Mouse (Mus musculus) heart, embryonic 15.5 days (tissue): Measurements from ENCODE around the gene Gclm. TPM values are rescaled to one million over a fixed set of nuclear protein-coding genes. Genes with fewer than 3 reads are reported as not detected.
"Not testable (repeated sequence)": the region's sequence is repeated elsewhere in the genome, so short reads cannot be mapped to it uniquely, and the experiment has no call there.

ENCODE experiments used
- ATAC-seq: fragments of 200-750 bp; cut with Nextera tagmentation; replicated peaks from 2 replicates; pipeline ENCODE4 v1.8.0; 2017; ENCODE audit warnings: low read depth, moderate TSS enrichment; ENCODE audit not compliant: insufficient number of reproducible peaks, insufficient read depth, low FRiP score
- H3K27ac ChIP-seq: fragments of 300-500 bp; sonication (generic); 2 replicates; pipeline ENCODE4 v1.5.1; 2015; ENCODE audit warnings: mild to moderate bottlenecking, inconsistent platforms
- H3K27me3 ChIP-seq: fragments of 300-500 bp; sonication (generic); 2 replicates; pipeline ENCODE4 v1.6.1; 2015; ENCODE audit warnings: inconsistent platforms
- H3K36me3 ChIP-seq: fragments of 300-500 bp; sonication (generic); 2 replicates; pipeline ENCODE4 v1.6.1; 2015; ENCODE audit warnings: mild to moderate bottlenecking, inconsistent platforms
- H3K4me1 ChIP-seq: fragments of 300-500 bp; sonication (generic); replicated peaks from 2 replicates; pipeline ENCODE4 v1.6.1; 2015; ENCODE audit warnings: inconsistent platforms
- H3K4me2 ChIP-seq: fragments of 300-500 bp; sonication (generic); 2 replicates; pipeline ENCODE4 v1.6.1; 2015; ENCODE audit warnings: inconsistent platforms, mild to moderate bottlenecking, moderate library complexity
- H3K4me3 ChIP-seq: fragments of 300-500 bp; sonication (generic); 2 replicates; pipeline ENCODE4 v1.5.1; 2015; ENCODE audit warnings: mild to moderate bottlenecking, inconsistent platforms
- H3K9ac ChIP-seq: fragments of 300-500 bp; sonication (generic); 2 replicates; pipeline ENCODE4 v1.6.1; 2015; ENCODE audit warnings: mild to moderate bottlenecking, inconsistent platforms
- H3K9me3 ChIP-seq: fragments of 300-500 bp; sonication (generic); replicated peaks from 2 replicates; pipeline ENCODE4 v1.6.1; 2016; ENCODE audit warnings: inconsistent platforms
- WGBS: fragments of 180-500 bp; shearing (Covaris S2); methylation state at CpG from one replicate; pipeline ENCODE4 v1.1.7; 2015; ENCODE audit warnings: mixed read lengths; 5-methylcytosine and 5-hydroxymethylcytosine counted together
- polyA plus RNA-seq: library from polyadenylated mRNA; unstranded; fragments of >200 nt; fragmentation: Nextera tagmentation; extraction: Ambion mirVana; gene quantifications from 2 replicates; pipeline ENCODE4 v1.2.1, GENCODE M21; 2015

Gene Gclm
- polyA plus RNA-seq, 1 experiment from 2014 or later, result 65.6 TPM

DNA sequence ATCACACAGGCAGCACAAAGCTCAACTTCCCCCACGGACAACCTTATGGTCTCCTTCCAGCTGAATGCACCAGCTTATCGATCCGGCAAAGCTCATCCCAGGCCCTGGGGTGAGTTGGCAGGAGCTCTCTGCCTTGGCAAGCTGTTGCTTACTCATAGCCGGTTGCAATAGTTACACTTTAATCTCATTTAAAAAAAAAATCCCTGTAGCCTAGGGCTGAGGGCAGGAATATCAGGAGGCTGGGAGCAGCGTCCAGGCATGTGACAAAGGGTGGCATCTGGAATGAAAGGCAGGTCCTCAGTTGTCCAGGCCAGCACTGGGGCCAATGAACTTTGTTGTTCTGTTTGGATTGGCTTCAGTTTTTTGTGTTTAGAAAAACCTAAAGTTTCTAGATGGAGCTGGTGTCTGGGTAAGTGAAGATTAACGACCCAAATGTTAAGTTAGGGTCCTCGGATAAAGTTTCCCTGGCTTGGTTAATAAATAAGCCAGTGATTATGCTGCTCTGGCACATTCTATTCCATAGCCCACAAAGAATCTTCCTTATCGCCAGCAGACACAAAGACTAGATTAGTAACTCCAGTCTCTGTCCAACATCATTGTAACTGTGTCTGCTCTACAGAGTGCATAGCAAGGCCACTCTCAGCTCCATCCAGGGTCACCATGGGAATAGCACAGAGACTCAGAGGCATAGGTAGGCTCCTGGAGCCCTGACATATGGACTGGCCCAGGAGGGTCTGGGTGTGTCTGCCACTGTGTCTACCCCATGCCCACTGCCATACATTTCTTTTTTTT lies 38.9 kb upstream of the Gclm start:
- H3K4me2 ChIP-seq, result no peak overlapping the region

DNA sequence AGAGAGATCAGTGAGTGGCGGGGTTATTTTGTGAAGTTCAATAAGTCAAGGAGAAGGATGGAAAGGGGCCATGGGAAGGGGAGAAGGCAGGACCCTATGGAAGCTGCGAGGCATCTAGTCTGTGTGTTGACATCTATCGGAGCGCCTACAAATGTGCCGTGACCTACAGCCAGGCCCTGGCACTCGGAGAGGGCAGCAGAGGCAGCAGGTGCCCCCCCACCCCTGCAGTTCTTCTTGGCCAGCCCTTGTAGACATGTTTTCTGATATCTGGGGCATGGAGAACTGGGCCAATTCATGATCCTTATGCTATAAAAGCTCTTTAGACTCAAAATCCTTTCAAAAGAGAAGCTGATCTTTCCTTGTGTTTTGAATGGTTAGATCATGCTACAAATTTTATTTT lies 37.6 kb upstream of the Gclm start:
- Histone ChIP-seq H3K4me1 (0 out of 2 replicates have a peak, but pooled peaks cover 2% of the 10 kb centered on the region), H3K27ac (no peak overlapping the region), H3K9ac (no peak overlapping the region), H3K4me3 (no peak overlapping the region), H3K4me2 (no peak overlapping the region), H3K36me3 (no peaks in the 10 kb centered on the region), H3K9me3 (no peaks in the 10 kb centered on the region), H3K27me3 (no peaks in the 10 kb centered on the region)
- WGBS, result 74% methylated on average over 6 of the region's 6 CpGs
- no peak for ATAC-seq

More for the DNA sequence above, 38.9 kb upstream of the Gclm start:
- ATAC-seq, result no peak
- no peak overlapping the region for H3K4me3 ChIP-seq
- H3K9ac ChIP-seq, result no peak overlapping the region
- H3K9me3 ChIP-seq, result no peaks in the 10 kb centered on the region
- WGBS, result 69% methylated on average over 8 of the region's 8 CpGs
- H3K36me3 ChIP-seq, result no peaks in the 10 kb centered on the region
- no peaks in the 10 kb centered on the region for H3K27me3 ChIP-seq
- H3K4me1 ChIP-seq, result 0 out of 2 replicates have a peak, but pooled peaks cover 5% of the 10 kb centered on the region
- H3K27ac ChIP-seq, result no peak overlapping the region

DNA sequence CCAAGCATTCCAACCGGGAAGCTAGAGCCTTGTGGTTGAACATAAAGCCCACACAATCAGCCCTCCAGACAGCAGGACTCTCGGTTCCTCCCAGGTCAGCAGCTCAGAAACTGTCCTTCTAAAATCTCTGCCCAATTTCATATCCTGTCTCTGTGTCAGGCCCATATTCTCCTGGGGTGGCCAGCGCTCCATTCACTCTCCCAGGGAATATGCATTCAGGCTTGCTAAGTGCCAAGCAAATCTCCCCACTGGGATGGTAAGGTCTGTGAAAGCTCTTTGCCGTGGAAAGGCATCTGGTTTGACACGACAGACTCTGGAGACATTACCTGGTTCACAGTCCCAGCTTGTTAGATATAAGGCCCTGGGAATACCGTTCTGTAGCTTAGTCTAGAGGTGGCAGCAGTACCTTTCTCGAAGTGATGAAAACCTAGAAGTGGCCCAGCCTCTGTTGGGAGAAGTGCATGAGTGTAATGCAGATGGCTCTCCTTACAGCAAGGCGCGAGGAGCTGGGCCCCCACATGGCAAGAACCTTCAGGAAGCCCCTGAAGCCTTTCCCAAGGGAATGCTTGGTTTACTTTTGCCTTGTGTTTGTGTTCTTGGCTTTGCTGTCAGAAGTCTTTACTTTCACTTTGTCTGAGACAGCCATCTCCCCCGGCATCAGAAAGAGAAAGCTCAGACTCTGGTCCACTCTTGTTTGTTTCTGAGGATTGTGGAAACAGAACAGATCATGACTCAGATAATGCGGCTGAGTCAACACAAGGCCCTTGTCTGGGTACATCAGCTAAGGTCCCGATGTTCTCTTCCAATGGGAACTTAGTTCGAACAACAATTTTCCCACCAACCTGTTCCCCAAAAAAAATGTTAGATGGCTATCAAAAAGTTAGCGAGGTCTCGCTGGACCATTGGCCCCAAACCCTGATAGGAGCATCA lies 36.8 kb upstream of the Gclm start:
- WGBS, result 66% methylated on average over 15 of the region's 15 CpGs
- no peak for ATAC-seq
- Histone ChIP-seq H3K9ac (no peak overlapping the region), H3K4me2 (no peak overlapping the region), H3K36me3 (no peaks in the 10 kb centered on the region), H3K9me3 (no peaks in the 10 kb centered on the region), H3K4me1 (0 out of 2 replicates have a peak, but pooled peaks cover 2% of the 10 kb centered on the region), H3K27ac (no peak overlapping the region), H3K27me3 (no peaks in the 10 kb centered on the region), H3K4me3 (no peak overlapping the region)

DNA sequence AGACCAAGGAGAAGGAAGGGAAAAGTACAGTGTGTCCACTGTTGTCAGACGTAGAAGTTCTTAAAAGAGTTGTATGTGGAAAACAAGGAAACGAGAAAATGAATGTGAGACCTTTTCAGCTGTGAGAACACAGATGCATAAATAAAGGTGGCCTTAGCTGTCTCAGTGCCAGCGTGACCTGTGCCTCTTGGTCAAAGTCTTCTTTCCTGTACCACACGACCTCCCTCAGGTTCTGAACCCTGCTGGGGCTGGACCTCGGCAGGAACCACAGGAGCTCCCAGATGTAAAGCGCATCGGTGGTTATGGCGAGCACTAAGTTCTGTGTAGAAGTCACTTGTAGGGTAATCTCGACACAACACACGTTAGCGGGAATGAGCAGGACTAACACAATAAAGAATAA lies 35.8 kb upstream of the Gclm start:
- no peak for ATAC-seq
- no peak overlapping the region for H3K4me2 ChIP-seq
- H3K27ac ChIP-seq, result no peak overlapping the region
- H3K4me3 ChIP-seq, result no peak overlapping the region
- H3K9ac ChIP-seq, result no peak overlapping the region
- no peaks in the 10 kb centered on the region for H3K27me3 ChIP-seq
- H3K9me3 ChIP-seq, result no peaks in the 10 kb centered on the region
- 0 out of 2 replicates have a peak, but pooled peaks cover 2% of the 10 kb centered on the region for H3K4me1 ChIP-seq
- no peaks in the 10 kb centered on the region for H3K36me3 ChIP-seq
- WGBS, result 88% methylated on average over 11 of the region's 11 CpGs

DNA sequence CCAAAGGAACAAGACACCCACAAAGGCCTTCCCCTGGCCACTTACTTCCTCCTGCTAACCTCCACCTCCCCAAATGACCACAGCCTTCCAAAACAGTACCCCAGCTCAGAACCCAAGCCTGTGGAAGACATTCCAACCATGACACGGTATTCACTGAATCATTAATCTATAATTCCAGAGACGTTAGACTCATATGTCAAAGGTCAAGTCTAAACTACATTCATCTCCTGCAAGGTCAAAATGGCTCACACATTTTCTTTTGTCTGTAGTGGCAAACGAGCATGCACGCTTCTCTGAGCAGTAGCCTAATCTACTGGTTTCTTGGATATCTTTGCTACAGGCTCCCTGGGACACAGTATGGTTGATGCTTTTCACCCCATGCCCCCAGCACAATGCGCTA lies 34.9 kb upstream of the Gclm start:
- no peak overlapping the region for H3K4me3 ChIP-seq
- no peak overlapping the region for H3K27ac ChIP-seq
- no peak for ATAC-seq
- H3K9ac ChIP-seq, result no peak overlapping the region
- H3K27me3 ChIP-seq, result no peaks in the 10 kb centered on the region
- H3K4me1 ChIP-seq, result 0 out of 2 replicates have a peak, but pooled peaks cover 2% of the 10 kb centered on the region
- H3K9me3 ChIP-seq, result no peaks in the 10 kb centered on the region
- H3K4me2 ChIP-seq, result no peak overlapping the region
- H3K36me3 ChIP-seq, result no peaks in the 10 kb centered on the region
- WGBS, result 67% methylated on average over 5 of the region's 5 CpGs

DNA sequence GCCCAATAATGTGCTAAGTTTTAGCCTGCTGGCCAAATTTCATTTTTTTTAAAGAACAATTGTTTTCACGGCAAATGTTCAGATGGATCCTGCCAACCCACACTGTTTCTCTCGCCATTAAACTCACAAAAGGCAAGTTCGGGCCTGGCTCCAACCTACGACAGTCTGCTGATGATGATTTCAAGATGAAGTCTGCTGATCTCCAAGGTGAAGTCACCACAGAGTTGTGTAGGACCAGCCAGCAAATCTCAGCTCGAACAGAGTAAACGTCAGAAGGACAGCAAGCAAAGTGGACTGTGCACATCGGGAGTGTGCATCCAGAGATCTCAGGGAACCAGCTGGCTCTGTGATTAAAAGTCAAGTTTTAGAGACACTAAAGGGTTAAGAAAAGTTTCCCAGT lies 34.5 kb upstream of the Gclm start:
- Histone ChIP-seq H3K27ac (no peak overlapping the region), H3K36me3 (no peaks in the 10 kb centered on the region), H3K27me3 (no peaks in the 10 kb centered on the region), H3K9me3 (no peaks in the 10 kb centered on the region), H3K4me1 (0 out of 2 replicates have a peak, but pooled peaks cover 2% of the 10 kb centered on the region), H3K4me2 (no peak overlapping the region), H3K4me3 (no peak overlapping the region), H3K9ac (no peak overlapping the region)
- ATAC-seq, result no peak
- WGBS, result 86% methylated on average over 7 of the region's 7 CpGs

DNA sequence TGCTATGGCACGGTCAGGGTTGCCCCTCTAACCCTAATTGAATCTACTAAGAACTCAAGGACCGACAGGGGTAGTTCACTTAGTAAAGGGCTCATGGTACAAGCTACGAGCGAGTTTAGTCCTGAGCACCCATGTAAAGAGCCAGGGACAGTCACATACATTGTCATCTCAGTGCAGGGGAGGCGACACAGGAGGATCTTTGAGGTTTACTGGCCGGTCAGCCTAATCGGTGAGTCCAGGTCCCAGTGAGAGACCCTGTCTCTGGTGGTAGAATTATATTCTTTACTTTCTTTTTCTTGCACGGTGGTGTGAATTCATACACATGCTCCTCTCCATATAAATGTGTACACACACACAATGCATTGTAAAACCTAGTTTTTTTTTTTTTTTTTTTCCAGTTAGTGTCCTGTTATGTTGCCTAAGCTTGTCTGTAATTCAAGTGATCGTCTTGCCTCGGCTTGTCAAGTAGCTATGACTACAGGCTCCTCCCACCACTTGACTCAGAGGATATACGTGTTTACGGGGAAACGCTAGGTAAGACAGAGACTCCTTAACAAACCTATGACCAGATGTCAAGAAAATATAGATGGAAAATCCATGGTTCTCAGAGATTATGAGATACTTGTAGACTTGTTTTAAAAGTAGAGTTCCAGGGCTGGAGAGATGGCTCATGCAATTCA lies 33.8 kb upstream of the Gclm start:
- Histone ChIP-seq H3K36me3 (no peaks in the 10 kb centered on the region), H3K9ac (no peak overlapping the region), H3K4me1 (0 out of 2 replicates have a peak, but pooled peaks cover 2% of the 10 kb centered on the region), H3K9me3 (no peaks in the 10 kb centered on the region), H3K4me3 (no peak overlapping the region), H3K27ac (no peak overlapping the region), H3K27me3 (no peaks in the 10 kb centered on the region), H3K4me2 (no peak overlapping the region)
- ATAC-seq, result no peak
- WGBS, result 64% methylated on average over 13 of the region's 13 CpGs

DNA sequence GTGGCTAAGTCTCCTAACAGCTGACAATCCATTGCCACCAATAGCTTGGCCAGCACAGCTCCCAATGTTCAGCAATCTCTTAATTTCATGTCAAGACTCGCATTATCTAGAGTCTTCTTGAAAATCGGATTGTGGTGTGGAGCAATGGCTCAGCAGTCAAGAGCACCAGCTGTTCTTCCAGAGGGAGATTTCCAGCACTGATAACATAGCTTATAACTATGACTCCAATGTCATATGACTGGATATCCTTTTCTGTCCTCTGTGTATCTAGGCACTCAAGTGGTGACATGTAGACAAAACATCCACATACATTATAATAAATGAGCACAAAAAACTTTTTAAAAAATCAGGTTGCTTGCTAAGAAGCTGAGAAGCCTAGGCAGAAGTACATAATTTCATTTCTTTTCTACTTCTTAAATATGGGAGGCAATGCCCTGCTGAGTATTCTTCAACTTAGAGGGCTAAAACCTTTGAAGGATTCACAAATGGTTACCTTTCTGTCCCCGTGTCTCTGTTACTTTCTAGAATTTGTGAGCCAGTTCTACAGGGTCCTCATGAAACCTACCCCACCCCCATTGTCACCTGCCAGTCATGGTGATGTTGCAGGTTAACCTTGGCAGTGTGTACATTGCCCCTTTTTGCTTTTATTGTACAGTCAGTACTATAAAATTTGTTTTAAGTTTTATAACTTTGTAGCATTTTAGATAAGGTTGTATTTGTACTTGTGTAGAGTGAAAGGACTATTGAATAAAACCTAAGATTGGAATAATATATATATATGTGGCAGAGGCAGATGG lies 23.9 kb upstream of the Gclm start:
- WGBS, result 70% methylated on average over 3 of the region's 3 CpGs
- ATAC-seq, result no peak
- Histone ChIP-seq H3K4me2 (no peak overlapping the region), H3K36me3 (no peaks in the 10 kb centered on the region), H3K9me3 (no peaks in the 10 kb centered on the region), H3K27ac (no peak overlapping the region), H3K4me3 (no peak overlapping the region), H3K4me1 (no peaks in the 10 kb centered on the region), H3K9ac (no peak overlapping the region), H3K27me3 (no peaks in the 10 kb centered on the region)

DNA sequence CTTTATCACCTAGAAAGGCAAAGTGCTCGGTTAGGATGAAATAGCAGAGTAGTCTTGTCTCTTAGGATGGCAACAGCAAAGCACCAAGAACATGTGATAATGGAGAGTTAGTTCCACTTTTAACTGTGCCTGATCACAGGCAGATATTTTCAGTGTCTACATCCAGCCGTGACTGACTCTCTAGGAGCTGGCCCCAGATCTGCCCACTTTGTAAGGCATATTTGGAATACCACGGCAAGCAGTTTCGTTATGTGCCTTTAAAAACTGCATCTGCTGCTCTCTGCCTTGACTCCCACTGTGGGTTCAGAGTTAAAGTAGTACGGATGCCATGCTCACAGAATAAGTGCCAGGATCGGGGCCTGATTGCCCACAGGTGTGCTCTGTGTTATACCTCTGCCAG lies 18.4 kb upstream of the Gclm start:
- H3K36me3 ChIP-seq, H3K27ac ChIP-seq, H3K4me3 ChIP-seq, ATAC-seq, H3K9ac ChIP-seq, H3K4me1 ChIP-seq, H3K27me3 ChIP-seq, H3K9me3 ChIP-seq: not testable (repeated sequence)
- WGBS, result 42% methylated on average over 6 of the region's 6 CpGs
- H3K4me2 ChIP-seq, result peak overlapping the region; percentile 47

DNA sequence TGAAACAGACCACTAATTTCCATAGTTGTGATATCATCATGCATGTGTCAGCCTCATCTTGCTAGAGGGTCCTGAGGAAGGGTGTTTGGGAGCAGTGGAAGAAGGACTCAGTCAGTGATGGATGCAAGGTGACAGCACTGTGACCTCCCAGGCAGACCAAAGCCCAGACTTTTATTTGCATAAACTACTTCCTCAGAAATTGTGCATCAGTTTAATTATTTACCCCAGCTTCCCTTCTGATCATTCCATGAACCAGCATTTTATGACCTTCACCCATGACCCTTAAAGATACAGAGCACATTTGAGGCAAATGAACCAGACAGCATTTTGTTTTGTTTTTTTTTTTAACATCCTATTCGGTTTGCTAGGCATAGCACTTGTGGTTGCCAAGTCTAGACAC lies 9.6 kb upstream of the Gclm start:
- Histone ChIP-seq H3K9ac (no peak overlapping the region), H3K9me3 (no peaks in the 10 kb centered on the region), H3K27me3 (0 out of 2 replicates have a peak, but pooled peaks cover 2% of the 10 kb centered on the region), H3K4me1 (no peaks in the 10 kb centered on the region), H3K4me3 (no peak overlapping the region), H3K4me2 (no peak overlapping the region), H3K36me3 (no peaks in the 10 kb centered on the region), H3K27ac (no peak overlapping the region)
- ATAC-seq, result no peak
- WGBS, result 38% methylated on average over 1 of the region's 1 CpGs
